Mouse (Mus musculus) E14TG2a.4 (cell line): Measurements from ENCODE around the gene Dab2ip.

ENCODE experiments used
- CTCF ChIP-seq: conservative IDR thresholded peaks from 2 replicates; pipeline ENCODE4 v1.5.1; 2014; ENCODE audit warnings: low read length
- NANOG ChIP-seq: IDR thresholded peaks from 2 replicates; pipeline ENCODE4 v1.6.1; 2014; ENCODE audit warnings: borderline replicate concordance, low read length, mixed read lengths
- POU5F1 ChIP-seq: IDR thresholded peaks from 2 replicates; pipeline ENCODE4 v1.6.1; 2014; ENCODE audit warnings: low read length, borderline replicate concordance

- TF ChIP-seq CTCF, result no peak
- TF ChIP-seq POU5F1, result no peak
- TF ChIP-seq NANOG, result no peak
Measured at GRCm38 (mm10) chr2:35533646-35534045, 24.4 kb upstream of the Dab2ip start.
